Mouse (Mus musculus): ENCODE results near the gene Slc35f1.

GRCm38 (mm10) chr10:53028454-53028853 is 338.1 kb downstream of the Slc35f1 start:
- no peak for TF ChIP-seq EP300 (IDR thresholded peaks at IDR 0.05; ENCODE audit: low read depth)
- no peak for TF ChIP-seq CTCF (IDR thresholded peaks at IDR 0.05; ENCODE audit: low read depth)

Data from liver, postnatal 0 days (tissue).